Mouse (Mus musculus) cerebellum, adult (tissue): ENCODE results near the gene Kng2.
"Not testable (repeated sequence)": the region's sequence is repeated elsewhere in the genome, so short reads cannot be mapped to it uniquely, and the experiment has no call there.

Experiments used
- ATAC-seq: cut with Nextera tagmentation; 2 replicates; pipeline ENCODE4 v1.9.2; 2017; ENCODE audit warnings: mild to moderate bottlenecking, moderate library complexity, mixed read lengths; ENCODE audit not compliant: insufficient number of reproducible peaks, low FRiP score, low TSS enrichment

Gene Kng2

GRCm38 (mm10) chr16:22962256-22962655, 67.0 kb downstream of the Kng2 start:
- ATAC-seq, result no peak

GRCm38 (mm10) chr16:22961073-22961472, 68.2 kb downstream of the Kng2 start:
- ATAC-seq, result no peak

- ATAC-seq, result no peak
Measured at GRCm38 (mm10) chr16:22956085-22956439, 73.2 kb downstream of the Kng2 start.

- no peak for ATAC-seq
Measured at GRCm38 (mm10) chr16:22955397-22956084, 73.7 kb downstream of the Kng2 start.

GRCm38 (mm10) chr16:22953069-22953468, 76.2 kb downstream of the Kng2 start:
- ATAC-seq, result no peak

- no peak for ATAC-seq
Measured at GRCm38 (mm10) chr16:22950840-22951395, 78.4 kb downstream of the Kng2 start, which contains the start of gene Hrg. Gene Hrg (plus strand): TSS chr16:22951072.

- ATAC-seq, result no peak
Measured at GRCm38 (mm10) chr16:22947371-22947770, 81.9 kb downstream of the Kng2 start.

- not testable (repeated sequence) for ATAC-seq
Measured at GRCm38 (mm10) chr16:22941825-22942476, 87.3 kb downstream of the Kng2 start.

- ATAC-seq, result no peak
Measured at GRCm38 (mm10) chr16:22939120-22939695, 90.1 kb downstream of the Kng2 start.

GRCm38 (mm10) chr16:22938541-22938940, 90.7 kb downstream of the Kng2 start:
- no peak for ATAC-seq

GRCm38 (mm10) chr16:22937631-22938030, 91.7 kb downstream of the Kng2 start:
- no peak for ATAC-seq
